9 mouse cellular contexts compared by ENCODE assay signal in genomic region chr17:81015814-81016447, GRCm38 (mm10). TPM values are rescaled to one million over a fixed set of nuclear protein-coding genes. Genes with fewer than 3 reads are reported as not detected.
DNase-seq lines count a peak whose midpoint lies in the region; ATAC-seq and TF ChIP-seq lines count a peak whose summit lies in the region.
"Had no signal": no experiment of that assay in that cellular context is flagged by ENCODE, and none has a peak within 500 bp of the region (broad histone marks: within the 10 kb centered on the region; RNA-seq: fewer than 3 reads in every experiment).

No protein-coding gene starts in this region.

- no peak overlapping the region for H3K4me3 ChIP-seq in gastrocnemius, adult 2 months
- H3K4me3 ChIP-seq in stomach, embryonic 15.5 days (replicated peaks), result no peak overlapping the region

- peak; percentile 26 for DNase-seq in gastrocnemius, adult 2 months
- DNase-seq in gastrocnemius, postnatal 25 days, result no peak
- DNase-seq in ZHBTc4 (ENCODE audit: low read depth, low spot score), result peak; percentile 60
- DNase-seq in embryo, embryonic 10.5 days (ENCODE audit: low spot score), result peak; percentile 89
- DNase-seq in layer of hippocampus, adult 9-11 months, result peak; percentile 67
- DNase-seq in lung, postnatal 25 days (ENCODE audit: low spot score), result peak; percentile 76

- peak; percentile 68 for TF ChIP-seq CTCF in gastrocnemius, adult 2 months (IDR thresholded peaks at IDR 0.05)

- H3K4me2 ChIP-seq in stomach, embryonic 15.5 days, result no peak overlapping the region

- H3K27ac ChIP-seq in gastrocnemius, adult 2 months, result no peak overlapping the region
- H3K27ac ChIP-seq in stomach, embryonic 15.5 days, result no peak overlapping the region
- H3K27ac ChIP-seq: macrophage had no signal

- H3K4me1 ChIP-seq in stomach, embryonic 15.5 days, result no peaks in the 10 kb centered on the region

- no peaks in the 10 kb centered on the region for H3K9me3 ChIP-seq in stomach, embryonic 15.5 days

- ATAC-seq in hematopoietic stem cell, adult 5-6 weeks (replicated peaks in 1 of 2; ENCODE audit: insufficient read depth in 1 of 2, low FRiP score in 2 of 2, low TSS enrichment in 1 of 2, low read depth in 1 of 2, poor library complexity in 2 of 2, severe bottlenecking in 2 of 2), result peak; percentile 85 to 88
- ATAC-seq in stomach, embryonic 15.5 days (ENCODE audit: insufficient read depth, low FRiP score, low read depth), result peak; percentile 50; the same call in 1 of the 2 replicates

- no peaks in the 10 kb centered on the region for H3K36me3 ChIP-seq in stomach, embryonic 15.5 days

- no peak overlapping the region for H3K9ac ChIP-seq in stomach, embryonic 15.5 days

- H3K27me3 ChIP-seq in stomach, embryonic 15.5 days (replicated peaks), result no peaks in the 10 kb centered on the region

- 29% methylated on average over 4 of the region's 4 CpGs for WGBS in stomach, embryonic 15.5 days

- intact Hi-C loops in gastrocnemius, adult 2 months (cut with DNase I), result loop anchor here (10.0 kb wide), 1 partner anchor 391 kb away; no protein-coding TSS in a partner anchor

RNA-seq across cellular contexts. Expression of gene Thumpd2, which starts 49.0 kb away (rescaled TPM):
- total RNA-seq in gastrocnemius, adult 2 months (2021), result 1 to 10 TPM; 2.5 to 4.0 TPM
- 1 to 10 TPM; 2.9 to 3.4 TPM for total RNA-seq in gastrocnemius, postnatal 25 days (2021)
- total RNA-seq in hematopoietic stem cell, adult 5-6 weeks (2017), result 15.1 and 17.1 TPM in 2 replicates
- polyA plus RNA-seq in stomach, embryonic 15.5 days (2015; fragmentation: Nextera tagmentation; extraction: Ambion mirVana), result 11.6 and 13.1 TPM in 2 replicates
